Mouse (Mus musculus): ENCODE measurements around the gene Cacng1. TPM values are rescaled to one million over a fixed set of nuclear protein-coding genes. Genes with fewer than 3 reads are reported as not detected.

Cacng1 gene
- total RNA-seq, 4 experiments from 2014 or later = 0.30 to 0.59 (median 0.37) TPM; not detected in 1

GRCm38 (mm10) chr11:107657117-107657516 lies 59.2 kb downstream of the Cacng1 start:
- DNase-seq (ENCODE audit: low spot score in 2 of 2) = no peak

GRCm38 (mm10) chr11:107655538-107655937 lies 60.8 kb downstream of the Cacng1 start:
- no peak for DNase-seq (ENCODE audit: low spot score in 2 of 2)

Other genes starting within 250 kb of the Cacng1 start
- gene Pitpnc1, start 245.8 kb downstream of the Cacng1 start, total RNA-seq (2022) = 10 to 100 TPM; 52.3 to 67.4 (median 59.9) TPM
- 10 to 100 TPM; 71.0 to 79.5 (median 71.8) TPM for gene Psmd12, start 237.0 kb downstream of the Cacng1 start, total RNA-seq (2022)
- gene Helz, start 168.6 kb downstream of the Cacng1 start, total RNA-seq (2022) = 10 to 100 TPM; 41.9 to 52.3 (median 48.0) TPM
- gene Cacng4, start 78.0 kb upstream of the Cacng1 start, total RNA-seq (2022) = 10 to 100 TPM; 38.7 to 48.6 (median 46.1) TPM
- gene Cacng5, start 198.5 kb upstream of the Cacng1 start, total RNA-seq (2022) = 10 to 100 TPM; 14.4 to 17.0 (median 15.6) TPM

Data from left cerebral cortex, adult 8-10 months (tissue).